Mouse (Mus musculus) C2C12 (cell line): ENCODE measurements at regions not wholly inside any gene's neighbourhood (a gene's known extent, or its start where the extent isn't known, plus 50 kb on each side); places are given as distances from the start of the nearest gene placed in this dataset.

Experiments
- CTCF ChIP-seq: IDR thresholded peaks from one replicate; pipeline ENCODE4 v1.5.1; 2011; ENCODE audit not compliant: control insufficient read depth, insufficient read depth, insufficient read length
- MAX ChIP-seq: IDR thresholded peaks from one replicate; pipeline ENCODE4 v1.6.1; 2011; ENCODE audit warnings: mild to moderate bottlenecking, control low read depth
- USF1 ChIP-seq: IDR thresholded peaks from one replicate; pipeline ENCODE4 v1.6.1; 2011; ENCODE audit warnings: low read depth, mild to moderate bottlenecking, control low read depth, moderate library complexity

DNA sequence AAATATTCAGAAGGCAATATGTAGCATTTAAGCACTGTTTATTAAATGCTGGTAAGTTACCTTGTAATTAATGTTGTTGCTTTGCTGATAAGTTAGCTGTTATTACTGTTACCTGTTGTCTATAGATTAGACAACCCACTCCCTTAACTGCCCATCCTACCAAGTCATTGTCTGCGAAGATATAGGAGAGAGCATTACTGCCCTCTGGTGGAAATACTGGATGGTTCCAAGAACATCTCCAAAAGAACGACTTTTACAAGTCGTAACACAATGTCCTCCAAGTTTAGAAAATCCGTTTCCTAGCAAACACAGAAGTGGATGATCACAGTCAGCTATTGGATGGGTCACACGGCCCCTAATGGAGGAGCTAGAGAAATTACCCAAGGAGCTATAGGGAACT, 162.2 kb upstream of the Cpne8 start:
- TF ChIP-seq CTCF (no peak), USF1 (no peak), MAX (no peak)
